Comparison of ENCODE assay signal across 26 mouse cellular contexts in genomic region chr6:41458632-41459031, GRCm38 (mm10). TPM values are rescaled to one million over a fixed set of nuclear protein-coding genes. Genes with fewer than 3 reads are reported as not detected.
"Had no signal": no experiment of that assay in that cellular context is flagged by ENCODE, and none has a peak within 500 bp of the region (broad histone marks: within the 10 kb centered on the region; RNA-seq: fewer than 3 reads in every experiment).

Gene Prss1, plus strand, starts transcription at chr6:41458932.

RNA-seq across cellular contexts. Expression of gene Prss1, which starts in this region (rescaled TPM):
- polyA plus RNA-seq: limb, embryonic 10.5 days; limb, embryonic 11.5 days; limb, embryonic 12.5 days; limb, embryonic 14.5 days; limb, embryonic 15.5 days; liver, adult 2 months; liver, embryonic 11.5 days; liver, embryonic 12.5 days; liver, embryonic 13.5 days; liver, embryonic 14.5 days; liver, postnatal 0 days; lung, adult 2 months; lung, embryonic 14.5 days; lung, embryonic 15.5 days; lung, embryonic 16.5 days; lung, postnatal 0 days; macrophage; midbrain, embryonic 10.5 days; midbrain, embryonic 11.5 days; midbrain, embryonic 12.5 days; midbrain, embryonic 13.5 days; midbrain, embryonic 14.5 days; midbrain, embryonic 15.5 days; midbrain, embryonic 16.5 days; midbrain, postnatal 0 days; myocyte had no signal
